Mouse (Mus musculus): ENCODE results near the gene Pdgfa. TPM values are rescaled to one million over a fixed set of nuclear protein-coding genes. Genes with fewer than 3 reads are reported as not detected.

The Pdgfa gene
- total RNA-seq, 2 experiments from 2014 or later, result 54.6 to 58.0 TPM

DNA sequence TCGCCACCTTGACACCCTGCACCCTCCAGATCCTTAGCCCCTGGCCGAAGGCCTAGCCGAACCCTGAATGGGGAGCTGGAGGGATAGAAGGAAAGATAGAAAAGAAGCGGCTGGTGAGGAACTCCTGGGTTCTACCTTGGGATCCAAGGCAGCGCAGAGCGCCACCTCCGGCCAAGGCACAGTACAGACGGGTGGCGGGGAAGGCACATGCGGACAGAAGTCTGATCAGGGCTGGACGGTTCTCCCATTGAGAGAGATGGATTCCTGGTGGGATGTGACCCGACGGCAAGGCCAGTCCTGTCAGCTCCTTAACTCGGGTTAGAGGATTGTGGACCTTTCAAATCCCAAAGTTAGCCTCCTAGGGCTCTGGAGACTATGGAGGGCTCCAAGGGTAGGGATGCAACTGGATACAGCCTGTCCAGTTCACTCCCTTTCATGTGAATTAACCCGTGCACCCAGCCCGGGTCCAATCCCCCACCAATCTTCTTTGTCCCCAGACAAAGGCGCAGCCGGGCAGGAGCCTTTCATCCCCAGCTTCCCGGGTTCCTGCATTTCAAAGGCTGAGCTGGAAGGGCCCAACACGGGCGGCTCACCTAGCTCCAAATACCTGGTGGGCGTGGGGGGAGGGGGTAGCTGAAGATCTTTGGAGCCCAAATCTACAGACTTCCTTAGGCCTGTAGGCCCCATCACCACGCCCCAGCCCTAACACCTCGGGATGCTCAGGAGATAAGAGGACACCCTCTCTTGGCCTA lies 672 bp downstream of the Pdgfa start:
- intact Hi-C loops (cut with DNase I), result loop anchor here (5.0 to 10.0 kb wide), 2 partner anchors 144 to 178 kb away; no protein-coding TSS in a partner anchor

DNA sequence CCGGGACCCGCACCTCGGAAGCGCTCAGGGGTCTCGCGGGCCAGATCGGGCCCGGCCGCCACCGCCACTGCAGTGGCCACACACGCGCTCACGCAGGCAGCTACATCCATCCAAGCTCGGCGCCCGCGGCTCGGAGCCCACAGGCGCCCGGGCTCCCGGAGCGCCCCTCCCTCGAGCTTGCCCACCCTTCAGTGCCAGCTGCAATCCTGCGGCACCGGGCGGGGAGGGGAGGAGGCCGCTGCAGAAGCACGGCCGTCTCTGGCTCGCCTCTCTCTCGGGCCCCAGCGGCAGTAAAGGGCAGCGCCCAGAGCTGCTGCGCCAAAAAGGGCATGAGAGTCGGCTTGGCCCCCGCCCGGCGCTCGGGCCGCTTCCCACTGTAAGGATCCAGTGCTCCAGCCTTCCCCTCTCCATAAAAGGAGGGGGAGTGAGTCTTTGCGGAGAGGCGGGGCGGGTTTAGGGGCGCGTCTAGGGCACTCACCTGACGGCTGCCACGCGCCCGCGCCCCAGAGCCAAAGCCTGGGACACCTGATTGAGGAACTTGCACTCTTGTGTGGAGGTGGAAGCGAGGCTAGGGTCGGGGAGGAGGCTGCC lies 1.4 kb downstream of the Pdgfa start:
- intact Hi-C loops (cut with DNase I), result loop anchor here (5.0 to 10.0 kb wide), 2 partner anchors 144 to 179 kb away; no protein-coding TSS in a partner anchor

More for the DNA sequence above, 672 bp downstream of the Pdgfa start:
- DNase-seq (ENCODE audit: extremely low spot score in 1 of 2, low spot score in 2 of 2), result peak in 1 of 2 experiments; percentile 68

DNA sequence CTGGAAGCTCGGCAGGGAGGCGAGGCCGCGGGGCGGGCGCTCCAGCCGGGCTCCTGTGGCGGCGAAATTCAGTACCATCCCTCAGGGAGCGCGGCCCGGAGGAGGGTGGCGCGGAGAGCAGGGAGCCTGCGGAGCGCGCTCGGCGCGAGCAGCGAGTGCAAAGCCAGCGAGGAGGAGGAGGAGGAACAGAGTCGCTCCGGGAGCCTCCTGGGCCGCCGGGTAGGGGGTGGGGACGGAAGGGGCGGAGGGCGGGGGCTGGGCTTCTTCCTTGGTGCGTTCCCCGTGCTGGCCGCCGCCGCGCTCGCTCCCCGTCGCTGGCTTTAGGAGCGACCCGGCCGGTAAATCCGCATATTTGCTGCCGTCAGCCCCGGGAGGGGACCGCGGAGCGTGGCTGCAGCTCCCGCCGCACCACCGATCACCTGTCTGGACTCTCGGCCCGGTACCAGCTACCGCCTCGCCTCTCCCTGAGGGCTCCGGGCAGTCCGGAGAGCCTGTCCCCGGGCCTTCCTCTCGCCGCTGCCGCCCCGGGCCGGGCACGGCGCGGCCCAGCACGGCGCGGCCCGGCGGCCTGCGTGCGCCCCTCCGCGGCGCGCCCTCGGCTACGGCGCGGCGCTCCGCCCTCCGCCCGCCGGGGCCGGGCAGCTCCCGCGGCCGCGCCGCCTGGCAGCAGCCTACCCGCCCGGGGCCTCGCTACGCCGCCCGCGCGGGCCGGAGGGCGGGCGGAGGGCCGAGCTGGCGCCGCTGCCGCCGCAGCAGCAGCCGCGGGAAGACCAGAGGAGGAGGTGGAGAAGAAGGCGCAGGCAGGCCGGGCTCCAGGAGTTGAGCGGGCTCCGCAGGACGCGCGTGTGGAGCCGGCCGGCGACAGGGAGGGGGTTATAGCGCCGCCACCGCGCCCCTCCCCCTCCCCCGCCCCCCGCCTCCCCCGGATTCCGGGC lies 2.1 kb downstream of the Pdgfa start:
- intact Hi-C loops (cut with DNase I), result loop anchor here (5.0 to 10.0 kb wide), 2 partner anchors 143 to 180 kb away; no protein-coding TSS in a partner anchor
- DNase-seq (ENCODE audit: extremely low spot score in 1 of 2, low spot score in 2 of 2), result peak; percentile 44 to 84

More for the DNA sequence above, 1.4 kb downstream of the Pdgfa start:
- DNase-seq (ENCODE audit: extremely low spot score in 1 of 2, low spot score in 2 of 2), result peak; percentile 38 to 88

DNA sequence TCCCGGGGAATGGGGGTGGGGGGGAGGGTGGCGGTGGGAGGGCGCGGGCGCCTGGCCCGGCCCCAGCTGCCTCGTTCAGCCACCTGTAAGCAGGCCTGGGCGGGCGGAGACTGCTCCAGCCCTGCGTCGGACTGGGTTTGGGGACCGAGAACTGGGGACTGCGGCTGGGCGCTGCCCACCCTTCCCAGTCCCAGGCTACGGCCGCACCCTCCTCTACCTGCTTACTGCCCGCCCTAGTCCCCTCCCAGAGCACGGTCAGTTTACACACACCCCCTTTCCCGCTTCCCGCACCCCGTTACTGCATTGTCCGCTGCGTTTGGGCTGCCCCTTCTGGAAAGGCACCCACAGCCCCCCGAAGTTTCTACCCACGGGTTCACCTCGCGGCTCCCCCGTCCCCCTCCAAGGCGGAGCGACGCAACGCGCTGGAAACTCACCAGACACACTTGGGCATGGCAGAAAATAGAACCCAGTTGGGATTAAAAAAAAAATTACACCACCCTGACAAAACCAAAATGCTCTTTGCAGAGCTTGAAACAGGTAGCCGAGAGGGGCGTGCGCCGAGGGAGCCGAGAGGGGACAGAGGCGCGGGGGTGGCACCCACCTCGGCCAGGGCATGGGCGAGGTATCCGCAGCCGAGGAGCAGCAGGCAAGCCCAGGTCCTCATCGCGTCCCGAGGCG lies 2.9 kb downstream of the Pdgfa start:
- DNase-seq (ENCODE audit: extremely low spot score in 1 of 2, low spot score in 2 of 2), result peak in 1 of 2 experiments; percentile 56
- intact Hi-C loops (cut with DNase I), result loop anchor here (10.0 kb wide), 1 partner anchor 181 kb away; no protein-coding TSS in a partner anchor

DNA sequence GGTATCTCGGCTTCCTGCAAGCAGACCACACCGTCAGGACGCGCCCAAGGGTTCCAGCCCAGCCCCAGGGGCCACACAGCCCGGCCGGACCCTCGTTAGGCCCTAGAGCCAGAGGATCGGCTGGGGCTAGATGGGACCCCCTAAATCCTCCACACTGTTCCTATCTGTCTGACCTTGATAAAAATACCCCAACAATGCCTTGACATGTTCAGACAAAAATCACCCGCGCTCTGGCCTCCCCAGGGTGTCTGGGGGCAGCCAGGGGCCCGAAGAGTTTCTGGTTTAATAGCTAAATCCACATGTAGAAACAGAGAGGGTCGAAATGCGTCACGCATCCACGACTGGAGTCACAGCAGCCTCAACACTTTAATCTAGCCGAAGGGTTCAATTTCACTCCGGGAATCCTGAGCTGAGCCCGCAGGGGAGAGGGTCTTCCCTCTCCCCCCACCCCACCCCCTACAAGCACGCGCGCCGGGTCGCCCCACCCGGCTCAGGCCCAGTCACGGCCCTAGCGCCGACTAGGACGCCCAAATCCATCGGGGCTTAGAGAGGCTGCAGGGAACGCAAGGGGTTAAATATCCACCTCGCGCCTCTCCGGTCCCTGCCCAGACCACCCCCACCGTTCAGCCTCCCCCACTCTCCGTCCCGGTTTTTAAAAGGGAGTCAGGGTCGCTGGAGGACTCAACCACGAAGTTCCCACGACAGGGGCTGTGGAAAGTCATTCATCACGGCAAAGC lies 3.6 kb downstream of the Pdgfa start:
- DNase-seq (ENCODE audit: extremely low spot score in 1 of 2, low spot score in 2 of 2), result peak in 1 of 2 experiments; percentile 45
- intact Hi-C loops (cut with DNase I), result loop anchor here (10.0 kb wide), 1 partner anchor 181 kb away; no protein-coding TSS in a partner anchor

DNA sequence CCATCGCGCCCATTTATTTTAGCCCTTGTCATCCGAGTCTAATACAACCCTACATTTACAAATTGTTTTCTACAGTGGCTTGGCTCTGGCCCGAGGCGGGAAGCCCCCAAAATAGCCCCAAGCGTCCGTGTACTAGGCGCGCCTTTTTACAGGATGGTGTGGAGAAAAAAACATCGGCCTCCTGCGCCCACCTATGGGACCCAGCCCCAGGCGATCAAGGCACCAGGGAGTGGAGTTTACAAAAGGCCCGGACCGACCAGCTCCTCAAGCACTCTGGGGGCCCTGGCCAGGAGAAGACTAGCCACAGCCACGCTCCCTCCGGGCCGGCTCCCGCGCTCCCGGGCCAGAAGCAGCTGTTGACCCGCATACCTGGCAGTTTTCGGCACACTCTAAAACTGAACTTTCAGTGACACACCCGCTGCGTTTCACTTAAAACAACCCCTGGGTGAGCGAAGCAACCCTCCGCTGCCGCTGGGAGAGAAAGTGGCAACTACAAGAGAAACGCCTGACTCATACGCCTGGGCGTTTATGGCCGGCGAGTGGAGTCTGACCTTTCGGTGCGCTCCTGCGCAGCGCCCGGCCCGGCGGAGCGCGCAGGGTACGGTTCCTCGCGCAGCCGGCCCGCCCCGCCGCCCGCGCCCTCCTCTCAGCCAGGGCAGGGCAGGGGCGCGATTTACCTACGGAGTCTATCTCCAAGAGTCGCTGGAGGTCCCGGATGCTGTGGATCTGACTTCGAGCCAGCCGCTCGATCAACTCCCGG lies 4.4 kb downstream of the Pdgfa start:
- intact Hi-C loops (cut with DNase I), result loop anchor here (10.0 kb wide), 1 partner anchor 182 kb away; no protein-coding TSS in a partner anchor
- peak in 1 of 2 experiments; percentile 37 for DNase-seq (ENCODE audit: extremely low spot score in 1 of 2, low spot score in 2 of 2)

DNA sequence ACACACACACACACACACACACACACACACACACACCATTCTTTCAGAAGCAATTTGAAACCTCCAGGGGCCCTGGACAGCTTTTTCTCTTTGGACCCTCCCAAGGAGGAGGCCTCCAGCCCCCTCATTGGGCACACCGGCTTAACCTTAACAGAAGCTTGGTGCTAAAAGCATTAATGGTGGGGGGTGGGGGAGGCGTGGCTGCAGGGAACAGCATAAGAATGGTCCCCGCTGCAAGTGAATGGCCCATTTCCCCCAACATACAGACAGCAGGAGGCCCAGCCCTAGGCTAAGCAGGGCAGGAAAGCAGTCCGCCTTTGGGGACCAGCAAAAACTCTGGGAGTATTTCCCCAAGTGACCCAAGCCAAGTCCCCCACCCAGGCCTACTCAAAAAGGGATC lies 5.4 kb downstream of the Pdgfa start:
- intact Hi-C loops (cut with DNase I), result loop anchor here (10.0 kb wide), 1 partner anchor 183 kb away; no protein-coding TSS in a partner anchor

DNA sequence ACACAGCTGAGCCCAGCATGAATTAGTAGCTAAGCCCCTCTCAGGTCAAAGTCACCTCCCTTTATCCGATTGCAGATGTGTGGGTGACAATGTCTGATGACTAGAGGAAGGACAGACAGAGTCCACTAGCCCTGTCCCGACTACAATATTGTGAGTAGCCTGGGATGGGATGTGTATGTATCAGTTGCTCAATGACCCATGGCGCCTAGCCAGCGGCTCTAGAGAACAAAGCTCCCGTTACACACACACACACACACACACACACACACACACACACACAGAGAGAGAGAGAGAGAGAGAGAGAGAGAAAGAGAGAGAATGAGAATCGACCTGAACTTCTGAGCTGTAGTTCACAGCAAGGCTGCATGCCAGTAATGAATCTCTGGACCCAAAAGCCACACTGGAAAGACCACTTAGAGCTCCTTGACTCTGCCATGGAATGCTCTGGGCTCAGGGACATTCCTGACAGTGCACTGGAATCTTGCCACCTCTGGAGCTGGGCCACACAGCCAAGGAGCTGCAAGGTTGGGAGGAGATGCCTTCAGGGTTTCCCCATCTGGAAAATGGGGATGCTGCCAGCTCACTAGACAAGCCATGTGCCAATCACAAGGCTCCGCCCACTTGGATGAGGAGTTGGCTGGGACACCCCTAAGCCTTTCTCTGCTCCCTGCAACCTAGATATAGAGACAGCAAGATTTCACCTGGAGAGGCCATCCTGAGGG lies 6.3 kb downstream of the Pdgfa start:
- intact Hi-C loops (cut with DNase I), result loop anchor here (10.0 kb wide), 1 partner anchor 184 kb away; no protein-coding TSS in a partner anchor

More for the DNA sequence above, 5.4 kb downstream of the Pdgfa start:
- no peak for DNase-seq (ENCODE audit: extremely low spot score in 1 of 2, low spot score in 2 of 2)

DNA sequence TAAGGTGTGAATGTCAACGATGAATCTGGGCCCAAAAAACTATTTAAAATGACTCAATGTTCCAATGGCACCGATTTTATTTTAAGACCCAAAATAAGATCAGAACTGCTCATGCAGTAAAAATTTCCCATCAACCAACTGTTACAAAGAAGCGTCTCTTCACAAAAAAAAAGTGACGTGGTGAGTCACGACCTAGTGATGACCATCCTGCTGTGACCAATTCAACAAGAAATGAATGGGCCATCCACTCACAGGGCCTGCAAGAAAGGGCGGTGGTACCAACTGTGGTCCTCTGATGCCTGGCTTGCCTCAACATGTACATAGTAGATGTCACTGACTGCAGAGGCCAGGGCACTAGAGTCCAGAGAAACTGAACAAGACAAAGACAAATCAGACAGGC lies 7.6 kb downstream of the Pdgfa start:
- DNase-seq (ENCODE audit: extremely low spot score in 1 of 2, low spot score in 2 of 2), result no peak
- intact Hi-C loops (cut with DNase I), result no loop called here

More for the DNA sequence above, 6.3 kb downstream of the Pdgfa start:
- peak in 1 of 2 experiments; percentile 55 for DNase-seq (ENCODE audit: extremely low spot score in 1 of 2, low spot score in 2 of 2)

DNA sequence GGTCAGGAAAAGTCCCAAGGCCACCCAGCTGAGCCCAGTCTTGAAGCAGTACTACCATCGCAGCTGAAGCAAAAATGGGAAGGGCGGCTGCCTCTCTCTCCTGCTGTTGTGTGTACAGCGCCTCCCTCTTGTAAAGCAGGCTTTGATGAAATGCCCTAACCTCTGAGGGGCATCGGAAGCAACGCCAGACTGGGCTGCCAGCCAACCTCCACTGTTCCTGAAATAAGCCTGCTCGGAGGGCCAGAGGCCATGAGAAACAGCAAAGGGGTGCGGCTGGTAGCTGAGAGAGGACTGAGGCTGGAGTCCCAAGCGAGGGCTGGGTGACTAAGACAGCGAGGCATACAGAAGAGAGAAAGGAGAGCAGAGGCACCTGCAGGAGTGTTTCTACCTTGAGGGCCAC lies 8.4 kb downstream of the Pdgfa start:
- intact Hi-C loops (cut with DNase I), result no loop called here
- DNase-seq (ENCODE audit: extremely low spot score in 1 of 2, low spot score in 2 of 2), result peak in 1 of 2 experiments; percentile 67

DNA sequence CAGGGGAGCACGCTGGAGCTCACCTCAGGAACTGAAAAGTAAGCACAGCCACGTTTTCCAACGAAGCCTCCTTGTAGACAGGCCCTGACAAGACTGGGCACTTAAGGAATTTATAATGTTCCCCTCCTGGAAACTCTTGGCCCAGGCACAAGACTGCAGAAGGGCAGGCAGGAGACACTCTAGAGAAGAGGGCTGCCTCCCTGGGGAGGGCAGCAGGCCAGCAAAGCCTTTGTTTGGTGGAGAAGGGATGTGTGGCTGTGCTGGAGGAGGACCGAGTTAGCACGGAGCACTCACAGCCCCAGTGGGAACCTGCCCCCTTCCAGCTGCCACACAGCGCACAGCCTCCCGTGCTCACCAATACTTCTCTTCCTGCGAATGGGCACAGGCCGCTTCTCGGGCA lies 9.2 kb downstream of the Pdgfa start:
- intact Hi-C loops (cut with DNase I), result no loop called here
- no peak for DNase-seq (ENCODE audit: extremely low spot score in 1 of 2, low spot score in 2 of 2)

DNA sequence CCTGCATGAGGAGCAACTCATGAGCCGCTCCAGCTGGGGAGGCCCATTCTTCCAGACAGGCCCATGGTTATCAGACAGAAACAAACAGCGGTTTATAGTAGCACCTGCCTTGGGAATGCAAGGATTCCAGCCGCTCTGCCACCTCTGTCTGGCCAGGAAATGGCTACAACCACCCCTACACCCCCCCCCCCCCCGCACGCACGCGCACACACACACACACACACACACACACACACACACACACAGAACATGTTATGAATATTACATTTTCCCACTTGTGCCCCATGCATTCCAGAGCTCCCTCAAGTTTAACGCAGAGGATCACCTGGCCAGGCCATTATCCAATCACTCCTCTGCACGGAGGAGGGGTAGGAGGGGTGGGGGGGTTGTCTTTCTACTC lies 15.2 kb downstream of the Pdgfa start:
- DNase-seq (ENCODE audit: extremely low spot score in 1 of 2, low spot score in 2 of 2), result no peak
- intact Hi-C loops (cut with DNase I), result no loop called here

DNA sequence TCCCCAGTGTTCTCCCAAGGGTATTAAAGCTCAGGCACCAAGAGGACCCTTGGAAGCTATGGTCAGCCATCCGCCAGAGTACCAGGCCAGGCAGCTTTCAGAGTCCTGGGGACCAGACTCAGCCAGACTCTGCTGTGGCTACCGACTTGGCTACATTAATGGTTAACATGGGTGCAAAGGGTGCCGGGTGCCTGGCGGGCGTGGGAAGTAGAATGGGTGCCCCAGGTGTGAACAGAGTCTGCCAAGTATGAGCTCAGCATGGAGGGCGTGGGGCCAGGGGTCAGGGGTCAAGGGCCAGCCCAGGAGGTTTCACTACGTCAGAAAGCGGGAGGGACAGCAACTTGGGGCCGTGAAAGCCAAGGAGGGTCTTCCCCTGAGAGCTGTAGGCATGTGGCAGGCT lies 16.6 kb downstream of the Pdgfa start:
- intact Hi-C loops (cut with DNase I), result no loop called here

DNA sequence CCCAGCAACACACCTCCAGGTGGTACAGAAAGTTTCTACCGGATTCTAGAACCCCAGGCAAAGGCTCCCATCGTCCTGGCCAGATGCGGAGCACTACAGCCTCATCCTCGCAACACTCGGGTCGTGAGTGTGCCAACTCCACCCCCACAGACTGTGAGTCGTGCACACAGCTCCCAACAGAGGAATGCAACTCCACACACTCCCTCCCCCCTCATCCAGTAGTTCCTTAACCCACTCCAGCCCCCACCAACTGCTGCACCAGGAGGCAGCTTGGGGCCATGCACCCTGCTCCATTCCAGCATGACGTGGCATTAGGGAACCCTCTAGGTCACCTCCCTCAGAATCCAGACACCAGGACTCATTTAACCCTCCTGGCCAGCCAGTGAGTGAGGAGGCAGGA lies 17.3 kb downstream of the Pdgfa start:
- DNase-seq (ENCODE audit: extremely low spot score in 1 of 2, low spot score in 2 of 2), result no peak

More for the DNA sequence above, 16.6 kb downstream of the Pdgfa start:
- peak in 1 of 2 experiments; percentile 47 for DNase-seq (ENCODE audit: extremely low spot score in 1 of 2, low spot score in 2 of 2)

DNA sequence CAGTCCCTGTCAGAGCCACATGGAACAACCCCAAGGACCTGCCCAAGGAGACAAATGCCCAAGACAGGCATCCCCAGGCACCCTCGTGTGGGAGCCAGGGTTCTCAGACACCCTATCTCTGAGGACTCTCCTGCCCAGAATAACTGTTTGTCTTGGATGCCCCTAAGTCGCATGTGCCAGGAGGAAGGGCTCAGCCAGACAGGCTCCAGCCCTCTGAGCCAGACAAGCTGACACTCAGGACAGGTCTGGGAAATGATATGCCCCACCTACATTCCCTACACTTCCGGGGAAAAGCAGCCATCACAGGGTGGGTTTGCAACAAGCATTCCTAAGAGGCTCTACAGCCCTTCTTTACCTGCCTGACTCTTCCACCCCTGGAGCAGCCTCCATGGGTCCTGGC lies 19.4 kb downstream of the Pdgfa start:
- DNase-seq (ENCODE audit: extremely low spot score in 1 of 2, low spot score in 2 of 2), result no peak
- intact Hi-C loops (cut with DNase I), result no loop called here

More for the DNA sequence above, 17.3 kb downstream of the Pdgfa start:
- intact Hi-C loops (cut with DNase I), result no loop called here

DNA sequence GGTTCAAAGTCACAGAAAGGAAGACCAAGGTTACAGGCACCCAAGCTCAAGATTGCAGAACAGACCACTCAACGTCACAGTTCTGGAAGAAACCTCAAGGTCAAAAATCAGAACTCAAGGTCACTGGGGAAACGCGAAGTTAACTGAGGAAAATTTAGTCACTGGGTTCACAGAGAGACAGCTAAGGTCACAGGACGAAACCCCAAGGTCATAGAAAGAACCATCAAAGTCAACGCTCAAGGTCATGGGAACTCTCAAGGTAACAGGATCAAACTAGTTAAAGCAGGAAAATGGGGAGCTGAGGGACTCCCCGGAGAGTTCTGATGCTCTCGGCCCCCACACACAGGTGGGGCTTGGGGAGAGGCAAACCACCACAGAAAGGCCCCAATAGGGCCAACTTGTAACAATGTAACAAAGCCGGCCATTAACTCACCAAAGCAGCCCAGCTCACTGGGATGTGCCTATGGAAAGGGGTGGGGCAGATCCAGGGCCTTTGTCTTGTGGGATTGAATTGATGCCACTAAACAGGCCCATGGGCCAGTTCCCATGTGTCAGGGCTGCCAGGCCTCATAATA lies 22.2 kb downstream of the Pdgfa start:
- DNase-seq (ENCODE audit: extremely low spot score in 1 of 2, low spot score in 2 of 2), result no peak
- intact Hi-C loops (cut with DNase I), result no loop called here

All from left cerebral cortex, postnatal 10 days (tissue).